Mouse (Mus musculus) liver, postnatal 0 days (tissue): ENCODE measurements at regions not wholly inside any gene's neighbourhood (a gene's known extent, or its start where the extent isn't known, plus 50 kb on each side); places are given as distances from the start of the nearest gene placed in this dataset.

Experiments used
- ATAC-seq: fragments of 200-750 bp; cut with Nextera tagmentation; 2 replicates; pipeline ENCODE4 v1.8.0; 2017; ENCODE audit warnings: mild to moderate bottlenecking, moderate library complexity
- DNase-seq: peaks from one replicate; pipeline ENCODE4 v3.0.0-alpha.2; 2016
- H3K27ac ChIP-seq: fragments of 300-500 bp; sonication (generic); 2 replicates; pipeline ENCODE4 v1.5.1; 2014; ENCODE audit warnings: antibody characterized with exemption, moderate library complexity, mild to moderate bottlenecking, low read depth
- H3K27me3 ChIP-seq: fragments of 300-500 bp; sonication (generic); 2 replicates; pipeline ENCODE4 v1.6.1; 2014; ENCODE audit warnings: low read length, control low read depth, mixed read lengths; ENCODE audit not compliant: insufficient read depth
- H3K36me3 ChIP-seq: fragments of 300-500 bp; sonication (generic); replicated peaks from 2 replicates; pipeline ENCODE4 v1.6.1; 2014; ENCODE audit warnings: mild to moderate bottlenecking, control low read depth, low read length, moderate library complexity, mixed read lengths; ENCODE audit not compliant: insufficient read depth
- H3K4me1 ChIP-seq: fragments of 300-500 bp; sonication (generic); 2 replicates; pipeline ENCODE4 v1.6.1; 2014; ENCODE audit warnings: antibody characterized with exemption, mild to moderate bottlenecking, control low read depth; ENCODE audit not compliant: insufficient read depth
- H3K4me2 ChIP-seq: fragments of 300-500 bp; sonication (generic); 2 replicates; pipeline ENCODE4 v1.6.1; 2014; ENCODE audit warnings: low read depth, mild to moderate bottlenecking, low read length, moderate library complexity, mixed read lengths
- H3K4me3 ChIP-seq: fragments of 300-500 bp; sonication (generic); 2 replicates; pipeline ENCODE4 v1.5.1; 2014; ENCODE audit warnings: low read depth, low read length
- H3K9ac ChIP-seq: fragments of 300-500 bp; sonication (generic); replicated peaks from 2 replicates; pipeline ENCODE4 v1.6.1; 2014; ENCODE audit warnings: mild to moderate bottlenecking, moderate library complexity
- H3K9me3 ChIP-seq: fragments of 300-500 bp; sonication (generic); 2 replicates; pipeline ENCODE4 v1.6.1; 2016; ENCODE audit warnings: mild to moderate bottlenecking, control low read depth, low read length, mixed read lengths
- CTCF ChIP-seq: sonication (generic); IDR thresholded peaks from 2 replicates; pipeline ENCODE4 v1.5.1; 2016; ENCODE audit warnings: antibody characterized with exemption, low read depth
- EP300 ChIP-seq: IDR thresholded peaks from 2 replicates; pipeline ENCODE4 v1.6.1; 2016; ENCODE audit warnings: antibody characterized with exemption, low read depth, mild to moderate bottlenecking
- WGBS: fragments of 180-500 bp; shearing (Covaris S2); extraction: QIAGEN DNeasy Blood & Tissue Kit; methylation state at CpG from one replicate; pipeline ENCODE4 v1.1.7; 2014; ENCODE audit not compliant: insufficient replicate concordance; 5-methylcytosine and 5-hydroxymethylcytosine counted together

DNA sequence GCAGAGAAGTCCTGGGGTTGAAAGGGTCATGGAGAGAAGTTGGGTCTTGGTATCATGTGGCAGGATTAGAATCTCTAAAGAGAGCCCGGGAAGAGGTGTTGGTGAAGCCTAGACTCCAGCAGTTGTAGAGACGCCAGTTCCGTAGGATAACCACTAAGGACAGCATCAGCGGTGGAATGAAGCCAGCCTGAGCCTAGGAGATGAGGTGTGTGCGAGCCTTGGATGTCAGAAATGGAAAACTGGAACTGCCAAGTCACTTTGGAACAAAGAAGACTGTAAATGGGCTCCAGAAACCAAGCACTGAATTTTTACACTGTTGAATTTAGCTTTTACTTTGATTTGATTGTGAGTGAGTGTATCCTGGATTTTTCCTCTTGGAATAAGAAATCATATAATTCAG, 92.3 kb upstream of the Alg10b start:
- Histone ChIP-seq H3K27ac (no peak overlapping the region), H3K9ac (no peak overlapping the region), H3K4me3 (no peak overlapping the region), H3K9me3 (no peaks in the 10 kb centered on the region), H3K4me1 (no peaks in the 10 kb centered on the region), H3K36me3 (no peaks in the 10 kb centered on the region), H3K4me2 (no peak overlapping the region), H3K27me3 (no peaks in the 10 kb centered on the region)
- DNase-seq (no peak), ATAC-seq (no peak)
- no peak for TF ChIP-seq CTCF
- TF ChIP-seq EP300, result no peak
- WGBS, result 78% methylated on average over 5 of the region's 5 CpGs

DNA sequence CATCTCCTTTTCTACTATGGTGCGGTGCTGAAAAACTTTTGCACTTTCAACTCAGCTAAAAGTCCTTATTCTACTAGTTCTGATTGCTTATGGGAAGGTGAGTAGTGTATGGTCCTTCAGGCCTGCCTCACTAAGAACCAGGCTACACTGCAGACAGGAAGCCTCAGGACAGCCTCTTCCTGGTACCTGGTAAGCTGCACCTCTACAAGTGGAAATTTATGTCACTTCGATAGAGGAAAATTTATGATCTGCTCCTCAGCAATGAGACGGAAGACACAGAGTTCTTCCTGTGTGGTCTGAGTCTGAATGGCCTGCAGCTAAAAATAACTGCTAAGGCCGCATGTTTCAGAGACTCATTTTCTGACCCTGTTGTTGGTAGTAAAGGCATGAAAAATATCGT, 83.1 kb upstream of the Alg10b start:
- H3K27ac ChIP-seq, result no peak overlapping the region
- H3K4me3 ChIP-seq, result no peak overlapping the region
- H3K36me3 ChIP-seq, result no peaks in the 10 kb centered on the region
- no peak overlapping the region for H3K9ac ChIP-seq
- no peak for TF ChIP-seq EP300
- no peak for TF ChIP-seq CTCF
- no peaks in the 10 kb centered on the region for H3K9me3 ChIP-seq
- H3K4me2 ChIP-seq, result no peak overlapping the region
- DNase-seq (no peak), ATAC-seq (no peak)
- no peaks in the 10 kb centered on the region for H3K4me1 ChIP-seq
- no peaks in the 10 kb centered on the region for H3K27me3 ChIP-seq
- WGBS, result 46% methylated on average over 5 of the region's 5 CpGs

DNA sequence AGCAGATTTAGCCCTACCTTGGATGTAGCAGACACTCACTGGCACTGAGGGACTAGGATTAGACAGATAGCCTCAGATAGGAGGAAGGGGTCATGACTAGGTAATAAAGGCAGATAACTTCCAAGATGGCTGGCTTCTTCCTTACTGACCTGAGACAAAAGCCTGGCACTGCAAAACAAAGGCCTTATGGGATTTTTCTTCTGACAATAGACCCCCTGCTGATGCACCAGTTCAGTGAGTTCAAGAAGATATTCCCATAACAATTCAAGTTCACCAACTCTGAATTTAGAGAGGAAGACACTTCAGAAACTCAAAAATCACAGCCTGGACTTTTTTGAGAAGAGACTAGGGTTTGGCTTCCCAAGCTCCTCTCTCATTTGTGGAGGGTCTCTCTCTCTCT, 75.4 kb upstream of the Alg10b start:
- no peak for ATAC-seq
- TF ChIP-seq EP300, result no peak
- no peak for TF ChIP-seq CTCF
- Histone ChIP-seq H3K36me3 (no peaks in the 10 kb centered on the region), H3K9ac (no peak overlapping the region), H3K4me1 (no peaks in the 10 kb centered on the region), H3K27ac (no peak overlapping the region), H3K27me3 (no peaks in the 10 kb centered on the region), H3K4me2 (no peak overlapping the region), H3K4me3 (no peak overlapping the region), H3K9me3 (no peaks in the 10 kb centered on the region)
- DNase-seq, result no peak

DNA sequence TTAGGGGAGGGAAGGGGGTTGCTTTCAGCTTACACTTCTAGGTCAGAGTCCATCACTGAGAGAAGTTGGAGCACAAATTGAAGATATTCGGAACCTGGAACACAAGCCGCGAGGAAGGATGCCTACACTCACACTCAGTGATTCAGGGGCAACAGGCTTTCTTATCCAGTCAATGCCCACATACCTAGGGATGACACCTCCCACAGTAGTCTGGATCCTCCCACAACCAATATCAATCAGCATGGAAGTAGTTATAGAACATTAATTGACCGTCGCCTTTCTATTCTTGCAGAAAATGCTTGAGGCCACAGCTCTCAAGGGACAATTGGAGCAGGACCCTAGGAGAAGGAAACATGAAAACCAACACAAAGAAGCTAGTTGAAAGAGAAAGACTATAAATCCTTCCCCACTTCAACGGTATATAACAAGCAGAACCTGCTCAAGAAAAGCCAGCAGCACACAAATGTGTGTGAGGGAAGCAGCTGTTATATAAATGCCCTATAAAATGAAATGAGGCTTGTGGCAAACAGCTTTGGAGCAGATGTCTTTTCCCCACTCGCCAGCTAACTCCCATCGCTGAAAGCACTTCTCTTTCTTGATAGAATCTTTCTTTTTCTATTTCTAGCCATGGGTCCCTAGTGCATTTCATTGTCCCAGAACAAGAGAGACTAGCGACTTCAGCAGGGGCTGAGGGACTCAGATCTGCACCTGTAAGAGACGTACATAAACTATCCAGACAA, 70.1 kb upstream of the Alg10b start:
- Histone ChIP-seq H3K9ac (no peak overlapping the region), H3K27ac (no peak overlapping the region), H3K36me3 (no peaks in the 10 kb centered on the region), H3K4me3 (no peak overlapping the region), H3K27me3 (no peaks in the 10 kb centered on the region), H3K4me1 (no peaks in the 10 kb centered on the region), H3K4me2 (no peak overlapping the region), H3K9me3 (no peaks in the 10 kb centered on the region)
- 70% methylated on average over 10 of the region's 10 CpGs for WGBS
- ATAC-seq (no peak), DNase-seq (no peak)
- TF ChIP-seq EP300 (no peak), CTCF (no peak)
